Mouse (Mus musculus): ENCODE results near the gene Lrrc36. TPM values are rescaled to one million over a fixed set of nuclear protein-coding genes. Genes with fewer than 3 reads are reported as not detected.

Lrrc36 gene
- polyA plus RNA-seq (2015; fragmentation: Nextera tagmentation; extraction: Ambion mirVana), result 0.09 TPM in 1 of 2 replicates, not detected in the other

DNA sequence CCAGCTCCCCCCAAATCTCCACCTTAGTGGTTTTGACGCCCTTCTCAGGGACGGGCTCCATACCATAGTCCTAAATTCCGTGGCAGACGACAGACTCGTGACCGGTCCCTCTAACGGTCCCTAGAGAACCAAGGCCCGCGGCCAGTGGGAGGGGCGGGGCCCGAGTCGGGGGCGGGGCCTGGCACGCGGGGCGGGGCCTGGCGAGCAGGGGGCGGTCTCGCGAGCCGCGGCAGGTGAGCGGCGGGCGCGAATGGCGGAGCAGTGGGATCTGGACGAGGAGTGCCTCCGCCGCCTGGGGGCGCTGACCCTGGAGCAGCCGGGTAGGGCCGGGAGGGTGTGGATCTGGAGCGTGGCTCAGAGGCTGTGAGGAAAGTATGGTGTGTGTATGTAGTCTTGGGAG lies at the start of gene Lrrc36, which contains the start of gene Kctd19:
Gene Lrrc36, plus strand, starts transcription at position 181 of the 400 bp plus-strand sequence.
Gene Kctd19, minus strand, starts transcription at position 112 of the 400 bp plus-strand sequence.
- peak; percentile 60 for ATAC-seq (ENCODE audit: low read depth)
- no peak within 1 kb of the TSS for H3K9ac ChIP-seq (ENCODE audit: low read depth, low read length)
- H3K27me3 ChIP-seq (ENCODE audit: control insufficient read depth, insufficient read depth, low read depth, low read length), result peaks cover 28% of the 10 kb centered on the region
- H3K9me3 ChIP-seq (replicated peaks; ENCODE audit: control insufficient read depth, low read length), result no peaks in the 10 kb centered on the region
- peak within 1 kb of the TSS; percentile 43 for H3K4me2 ChIP-seq (ENCODE audit: low read depth, low read length)
- peak within 1 kb of the TSS; percentile 4 for H3K4me3 ChIP-seq (ENCODE audit: low read depth, low read length)
- H3K27ac ChIP-seq (ENCODE audit: low read length), result no peak within 1 kb of the TSS
- H3K4me1 ChIP-seq (ENCODE audit: control insufficient read depth, low read depth, low read length), result peaks cover 4% of the 10 kb centered on the region; the same call in 1 of the 2 replicates
- H3K36me3 ChIP-seq (ENCODE audit: control insufficient read depth, insufficient read depth), result no peaks in the 10 kb centered on the region
- WGBS (ENCODE audit: insufficient replicate concordance), result 2% methylated on average over 34 of the region's 34 CpGs

DNA sequence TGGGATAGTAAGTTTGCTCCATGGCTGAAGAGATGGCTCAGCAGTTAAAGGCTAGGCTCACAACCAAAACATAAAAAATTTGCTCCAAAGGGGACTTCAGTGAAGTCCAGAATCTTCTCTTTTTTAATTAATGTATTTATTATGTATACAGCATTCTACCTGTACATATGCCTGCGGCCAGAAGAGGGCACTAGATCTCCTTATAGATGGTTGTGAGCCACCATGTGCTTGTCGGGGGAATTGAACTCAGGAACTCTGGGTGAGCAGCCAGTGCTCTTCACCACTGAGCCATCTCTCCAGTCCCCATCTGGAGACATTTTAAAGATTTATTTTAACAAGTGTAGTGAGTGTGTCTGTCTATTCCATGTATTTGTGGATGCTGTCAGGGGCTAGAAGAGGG lies 46.3 kb upstream of the Lrrc36 start:
- WGBS (ENCODE audit: insufficient replicate concordance), result 43% methylated on average over 2 of the region's 2 CpGs
- no peaks in the 10 kb centered on the region for H3K9me3 ChIP-seq (replicated peaks; ENCODE audit: control insufficient read depth, low read length)
- no peak overlapping the region for H3K4me3 ChIP-seq (ENCODE audit: low read depth, low read length)
- no peak overlapping the region for H3K9ac ChIP-seq (ENCODE audit: low read depth, low read length)
- H3K36me3 ChIP-seq (ENCODE audit: control insufficient read depth, insufficient read depth), result no peaks in the 10 kb centered on the region
- no peaks in the 10 kb centered on the region for H3K27me3 ChIP-seq (ENCODE audit: control insufficient read depth, insufficient read depth, low read depth, low read length)
- no peak for ATAC-seq (ENCODE audit: low read depth)
- no peak overlapping the region for H3K4me2 ChIP-seq (ENCODE audit: low read depth, low read length)
- H3K4me1 ChIP-seq (ENCODE audit: control insufficient read depth, low read depth, low read length), result no peaks in the 10 kb centered on the region
- no peak overlapping the region for H3K27ac ChIP-seq (ENCODE audit: low read length)

DNA sequence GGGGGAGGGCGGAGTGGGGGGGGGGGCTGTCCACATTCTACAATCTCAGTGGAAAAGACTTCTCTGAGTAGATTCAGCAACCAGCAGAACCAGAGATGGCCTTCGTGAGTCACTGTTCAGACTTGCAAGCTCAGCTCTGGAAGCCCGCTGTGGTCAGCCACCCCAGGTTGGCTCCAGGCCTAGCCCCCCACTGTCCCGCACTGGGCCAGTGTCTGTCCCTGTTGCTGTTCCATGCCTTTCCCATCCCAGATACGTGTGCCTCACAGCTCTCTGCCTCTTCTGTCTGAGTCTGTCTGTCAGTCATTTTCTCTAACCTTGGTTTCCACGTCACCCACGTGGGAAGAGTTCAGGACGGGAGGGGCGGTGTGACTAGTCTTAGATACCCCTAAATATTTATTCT lies 40.9 kb upstream of the Lrrc36 start:
- 66% methylated on average over 9 of the region's 9 CpGs for WGBS (ENCODE audit: insufficient replicate concordance)
- no peak overlapping the region for H3K27ac ChIP-seq (ENCODE audit: low read length)
- H3K4me1 ChIP-seq (ENCODE audit: control insufficient read depth, low read depth, low read length), result no peaks in the 10 kb centered on the region
- no peak overlapping the region for H3K4me3 ChIP-seq (ENCODE audit: low read depth, low read length)
- no peak for ATAC-seq (ENCODE audit: low read depth)
- no peak overlapping the region for H3K4me2 ChIP-seq (ENCODE audit: low read depth, low read length)
- H3K36me3 ChIP-seq (ENCODE audit: control insufficient read depth, insufficient read depth), result no peaks in the 10 kb centered on the region
- no peaks in the 10 kb centered on the region for H3K9me3 ChIP-seq (replicated peaks; ENCODE audit: control insufficient read depth, low read length)
- H3K9ac ChIP-seq (ENCODE audit: low read depth, low read length), result no peak overlapping the region
- H3K27me3 ChIP-seq (ENCODE audit: control insufficient read depth, insufficient read depth, low read depth, low read length), result no peaks in the 10 kb centered on the region

DNA sequence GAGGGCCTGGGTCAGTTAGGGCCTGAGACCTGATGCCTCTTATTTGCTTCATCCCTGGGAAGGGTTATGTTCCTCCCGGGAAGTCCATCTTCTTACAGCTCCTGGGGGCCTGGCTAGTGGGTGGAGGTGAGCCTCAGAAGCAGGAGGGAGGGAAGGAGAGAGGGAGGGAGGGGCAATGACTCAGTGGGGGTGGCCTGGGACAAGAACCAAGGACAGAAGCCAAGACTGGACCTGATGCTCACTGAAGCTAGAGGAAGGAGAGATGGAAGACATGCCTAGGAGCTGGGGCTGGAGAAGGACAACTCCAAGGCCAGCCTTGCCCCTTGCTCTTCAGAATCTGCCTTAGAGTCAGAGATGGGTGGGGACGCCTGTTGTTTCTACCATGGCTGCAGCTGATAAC lies 40.3 kb upstream of the Lrrc36 start, which contains the start of gene Plekhg4:
Gene Plekhg4, plus strand, starts transcription at position 243 of the 400 bp plus-strand sequence.
- no peak within 1 kb of the TSS for H3K4me3 ChIP-seq (ENCODE audit: low read depth, low read length)
- H3K4me1 ChIP-seq (ENCODE audit: control insufficient read depth, low read depth, low read length), result no peaks in the 10 kb centered on the region
- no peak within 1 kb of the TSS for H3K27ac ChIP-seq (ENCODE audit: low read length)
- no peaks in the 10 kb centered on the region for H3K27me3 ChIP-seq (ENCODE audit: control insufficient read depth, insufficient read depth, low read depth, low read length)
- ATAC-seq (ENCODE audit: low read depth), result no peak
- no peak within 1 kb of the TSS for H3K9ac ChIP-seq (ENCODE audit: low read depth, low read length)
- H3K4me2 ChIP-seq (ENCODE audit: low read depth, low read length), result no peak within 1 kb of the TSS
- no peaks in the 10 kb centered on the region for H3K36me3 ChIP-seq (ENCODE audit: control insufficient read depth, insufficient read depth)
- WGBS (ENCODE audit: insufficient replicate concordance), result 43% methylated on average over 2 of the region's 2 CpGs
- no peaks in the 10 kb centered on the region for H3K9me3 ChIP-seq (replicated peaks; ENCODE audit: control insufficient read depth, low read length)

DNA sequence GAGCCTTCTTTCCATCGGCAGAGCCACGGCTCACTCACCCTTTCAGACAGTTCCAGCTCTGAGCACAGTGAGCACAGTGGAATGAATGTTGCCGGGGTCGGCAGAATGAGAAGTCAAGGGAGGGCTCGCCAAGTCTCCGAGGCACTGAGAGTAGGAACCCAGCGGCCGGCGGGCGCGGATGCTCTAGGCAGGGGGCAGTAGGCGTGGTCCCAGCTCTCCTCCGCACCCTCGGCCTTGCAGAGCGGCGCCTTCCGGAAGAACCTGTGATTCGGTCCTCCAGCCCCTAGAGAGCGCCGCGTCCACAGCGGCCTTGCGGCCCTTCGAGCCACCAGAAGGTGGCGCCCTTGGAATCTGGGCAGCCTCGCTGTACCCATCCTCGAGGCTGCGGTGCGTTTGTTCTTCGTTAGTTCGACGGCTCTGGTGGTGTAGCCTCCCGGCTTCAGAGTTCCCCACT lies 38.8 kb upstream of the Lrrc36 start:
- Histone ChIP-seq H3K9me3 (replicated peaks; ENCODE audit: control insufficient read depth, low read length) (no peaks in the 10 kb centered on the region), H3K4me3 (ENCODE audit: low read depth, low read length) (no peak overlapping the region), H3K4me2 (ENCODE audit: low read depth, low read length) (no peak overlapping the region; the same call in 1 of the 2 replicates), H3K27me3 (ENCODE audit: control insufficient read depth, insufficient read depth, low read depth, low read length) (no peaks in the 10 kb centered on the region), H3K36me3 (ENCODE audit: control insufficient read depth, insufficient read depth) (no peaks in the 10 kb centered on the region), H3K4me1 (ENCODE audit: control insufficient read depth, low read depth, low read length) (no peaks in the 10 kb centered on the region), H3K27ac (ENCODE audit: low read length) (no peak overlapping the region), H3K9ac (ENCODE audit: low read depth, low read length) (no peak overlapping the region)
- WGBS (ENCODE audit: insufficient replicate concordance), result 25% methylated on average over 33 of the region's 33 CpGs
- peak; percentile 37; the same call in 1 of the 2 replicates for ATAC-seq (ENCODE audit: low read depth)

DNA sequence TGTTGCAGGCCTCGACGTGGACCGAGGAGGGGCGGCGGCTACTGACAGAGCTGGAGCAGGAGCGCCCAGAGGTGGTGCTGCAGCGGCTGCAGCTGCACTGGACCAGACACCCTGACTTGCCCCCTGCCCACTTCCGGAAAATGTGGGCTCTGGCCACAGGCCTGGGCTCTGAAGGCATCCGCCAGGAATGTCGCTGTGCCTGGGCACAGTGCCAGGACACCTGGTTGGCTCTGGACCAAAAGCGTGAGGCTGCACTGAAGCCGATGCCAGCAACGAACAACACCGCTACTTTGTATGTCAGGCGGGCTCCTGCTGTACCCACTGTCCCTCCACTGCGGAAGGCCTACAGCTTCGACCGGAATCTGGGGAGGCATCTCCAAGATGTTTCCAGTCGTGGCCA lies 34.7 kb upstream of the Lrrc36 start:
- H3K36me3 ChIP-seq (ENCODE audit: control insufficient read depth, insufficient read depth), result no peaks in the 10 kb centered on the region
- no peaks in the 10 kb centered on the region for H3K4me1 ChIP-seq (ENCODE audit: control insufficient read depth, low read depth, low read length)
- no peaks in the 10 kb centered on the region for H3K27me3 ChIP-seq (ENCODE audit: control insufficient read depth, insufficient read depth, low read depth, low read length)
- no peak overlapping the region for H3K4me3 ChIP-seq (ENCODE audit: low read depth, low read length)
- H3K27ac ChIP-seq (ENCODE audit: low read length), result no peak overlapping the region
- no peaks in the 10 kb centered on the region for H3K9me3 ChIP-seq (replicated peaks; ENCODE audit: control insufficient read depth, low read length)
- no peak overlapping the region for H3K9ac ChIP-seq (ENCODE audit: low read depth, low read length)
- H3K4me2 ChIP-seq (ENCODE audit: low read depth, low read length), result no peak overlapping the region
- 65% methylated on average over 19 of the region's 19 CpGs for WGBS (ENCODE audit: insufficient replicate concordance)
- no peak for ATAC-seq (ENCODE audit: low read depth)

DNA sequence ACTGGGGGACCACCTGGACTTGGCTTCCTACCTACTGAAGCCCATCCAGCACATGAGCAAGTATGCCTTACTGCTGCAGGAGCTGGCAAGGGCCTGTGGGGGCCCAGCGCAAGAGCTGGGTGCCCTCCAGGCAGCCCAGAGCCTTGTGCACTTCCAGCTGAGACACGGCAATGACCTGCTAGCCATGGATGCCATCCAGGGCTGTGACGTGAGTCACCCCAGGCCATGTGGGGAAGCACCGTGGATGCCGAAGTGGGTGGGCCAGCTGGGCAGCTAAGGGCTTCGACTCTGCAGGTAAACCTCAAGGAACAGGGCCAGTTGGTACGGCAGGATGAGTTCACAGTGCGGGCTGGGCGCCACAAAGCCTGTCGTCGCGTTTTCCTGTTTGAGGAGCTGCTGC lies 33.1 kb upstream of the Lrrc36 start:
- H3K36me3 ChIP-seq (ENCODE audit: control insufficient read depth, insufficient read depth), result no peaks in the 10 kb centered on the region
- no peaks in the 10 kb centered on the region for H3K9me3 ChIP-seq (replicated peaks; ENCODE audit: control insufficient read depth, low read length)
- no peak overlapping the region for H3K9ac ChIP-seq (ENCODE audit: low read depth, low read length)
- H3K27me3 ChIP-seq (ENCODE audit: control insufficient read depth, insufficient read depth, low read depth, low read length), result no peaks in the 10 kb centered on the region
- H3K4me2 ChIP-seq (ENCODE audit: low read depth, low read length), result no peak overlapping the region
- 76% methylated on average over 12 of the region's 12 CpGs for WGBS (ENCODE audit: insufficient replicate concordance)
- H3K4me3 ChIP-seq (ENCODE audit: low read depth, low read length), result no peak overlapping the region
- ATAC-seq (ENCODE audit: low read depth), result no peak
- H3K4me1 ChIP-seq (ENCODE audit: control insufficient read depth, low read depth, low read length), result no peaks in the 10 kb centered on the region
- H3K27ac ChIP-seq (ENCODE audit: low read length), result no peak overlapping the region

DNA sequence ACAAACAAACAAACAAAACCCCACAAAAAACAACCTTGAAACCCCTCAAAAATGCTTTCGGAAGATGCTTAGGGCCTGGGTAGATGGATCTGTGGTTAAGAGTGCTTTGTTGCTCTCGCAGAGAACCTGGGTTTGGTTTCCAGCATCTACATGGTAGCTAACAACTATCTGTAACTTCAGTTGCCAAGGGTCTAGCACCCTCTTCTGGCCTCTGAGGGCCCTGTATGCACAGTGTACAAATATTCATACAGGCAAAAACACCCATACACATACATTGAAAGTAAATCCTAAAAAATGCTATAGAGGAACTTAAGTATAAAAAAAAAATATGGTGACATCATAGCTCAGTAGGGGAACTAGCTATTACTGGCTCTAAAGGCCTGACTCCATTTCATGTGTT lies 29.3 kb upstream of the Lrrc36 start:
- no peak overlapping the region for H3K4me2 ChIP-seq (ENCODE audit: low read depth, low read length)
- WGBS (ENCODE audit: insufficient replicate concordance), result 78% methylated on average over 2 of the region's 2 CpGs
- ATAC-seq (ENCODE audit: low read depth), result no peak
- no peak overlapping the region for H3K27ac ChIP-seq (ENCODE audit: low read length)
- no peak overlapping the region for H3K9ac ChIP-seq (ENCODE audit: low read depth, low read length)
- no peaks in the 10 kb centered on the region for H3K36me3 ChIP-seq (ENCODE audit: control insufficient read depth, insufficient read depth)
- H3K27me3 ChIP-seq (ENCODE audit: control insufficient read depth, insufficient read depth, low read depth, low read length), result no peaks in the 10 kb centered on the region
- H3K4me1 ChIP-seq (ENCODE audit: control insufficient read depth, low read depth, low read length), result no peaks in the 10 kb centered on the region
- H3K4me3 ChIP-seq (ENCODE audit: low read depth, low read length), result no peak overlapping the region
- H3K9me3 ChIP-seq (replicated peaks; ENCODE audit: control insufficient read depth, low read length), result no peaks in the 10 kb centered on the region

DNA sequence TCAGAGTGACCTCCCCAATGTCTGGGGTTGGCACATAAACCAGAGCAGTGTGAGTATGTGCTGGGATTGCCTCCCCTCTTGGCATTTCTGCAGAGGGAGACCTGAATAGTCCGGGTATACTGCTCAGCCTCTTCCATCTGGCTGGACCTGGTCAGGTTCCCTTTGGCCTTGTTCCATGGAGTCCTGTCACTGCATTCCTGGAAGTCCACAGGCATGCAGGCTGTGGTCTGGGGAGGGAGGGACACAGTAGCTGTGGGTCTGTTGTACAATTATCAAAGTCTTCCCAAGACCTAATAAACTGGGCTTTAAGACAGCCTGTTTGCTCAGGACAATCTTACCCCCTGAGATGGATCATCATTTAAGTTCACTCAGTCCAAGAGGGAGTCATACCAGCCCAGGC lies 26.2 kb upstream of the Lrrc36 start:
- no peak overlapping the region for H3K4me2 ChIP-seq (ENCODE audit: low read depth, low read length)
- no peaks in the 10 kb centered on the region for H3K4me1 ChIP-seq (ENCODE audit: control insufficient read depth, low read depth, low read length)
- H3K36me3 ChIP-seq (ENCODE audit: control insufficient read depth, insufficient read depth), result no peaks in the 10 kb centered on the region
- no peak overlapping the region for H3K4me3 ChIP-seq (ENCODE audit: low read depth, low read length)
- no peaks in the 10 kb centered on the region for H3K9me3 ChIP-seq (replicated peaks; ENCODE audit: control insufficient read depth, low read length)
- ATAC-seq (ENCODE audit: low read depth), result no peak
- no peak overlapping the region for H3K27ac ChIP-seq (ENCODE audit: low read length)
- no peak overlapping the region for H3K9ac ChIP-seq (ENCODE audit: low read depth, low read length)
- 60% methylated on average over 1 of the region's 1 CpGs for WGBS (ENCODE audit: insufficient replicate concordance)
- H3K27me3 ChIP-seq (ENCODE audit: control insufficient read depth, insufficient read depth, low read depth, low read length), result no peaks in the 10 kb centered on the region
